Mouse (Mus musculus) ES-E14 (cell line): ENCODE results near the gene Taldo1. TPM values are rescaled to one million over a fixed set of nuclear protein-coding genes. Genes with fewer than 3 reads are reported as not detected.
"Not testable (repeated sequence)": the region's sequence is repeated elsewhere in the genome, so short reads cannot be mapped to it uniquely, and the experiment has no call there.

Experiments
- DNase-seq: peaks from one replicate; pipeline ENCODE4 v3.0.0-alpha.2; 2013; ENCODE audit warnings: low read depth, low spot score
- H3K27ac ChIP-seq: 2 replicates; pipeline ENCODE4 v1.5.1; 2012; ENCODE audit warnings: low read depth, mild to moderate bottlenecking, low read length, moderate library complexity, mixed read lengths; ENCODE audit not compliant: poor library complexity, insufficient read depth, severe bottlenecking
- H3K36me3 ChIP-seq: 2 replicates; pipeline ENCODE4 v1.6.1; 2012; ENCODE audit warnings: mild to moderate bottlenecking, low read length, moderate library complexity, mixed read lengths; ENCODE audit not compliant: control insufficient read depth, poor library complexity, insufficient read depth, severe bottlenecking
- H3K4me1 ChIP-seq, 2 experiments: fragments of 150-350 bp in 1 of 2; sonication (generic) in 1 of 2; 2 replicates each; pipeline ENCODE4 v1.6.1; 2012; ENCODE audit warnings: low read length in 2 of 2, mild to moderate bottlenecking in 1 of 2, mixed read lengths in 1 of 2; ENCODE audit not compliant: control insufficient read depth in 2 of 2, insufficient read depth in 2 of 2, poor library complexity in 1 of 2
- H3K4me3 ChIP-seq, 2 experiments: fragments of 150-350 bp in 1 of 2; sonication (generic) in 1 of 2; 2 replicates each; pipeline ENCODE4 v1.5.1; 2012; ENCODE audit warnings: low read length in 2 of 2, low read depth in 1 of 2, mild to moderate bottlenecking in 1 of 2, mixed read lengths in 1 of 2; ENCODE audit not compliant: insufficient read depth in 1 of 2, poor library complexity in 1 of 2, severe bottlenecking in 1 of 2
- H3K9ac ChIP-seq: 2 replicates; pipeline ENCODE4 v1.6.1; 2012; ENCODE audit warnings: low read depth, mild to moderate bottlenecking, low read length, mixed read lengths; ENCODE audit not compliant: poor library complexity, insufficient read depth, severe bottlenecking
- H3K9me3 ChIP-seq: fragments of 150-350 bp; sonication (generic); 2 replicates; pipeline ENCODE4 v1.6.1; 2012; ENCODE audit warnings: low read depth, mild to moderate bottlenecking, low read length; ENCODE audit not compliant: control insufficient read depth, insufficient read depth
- CHD2 ChIP-seq: IDR thresholded peaks from 2 replicates; pipeline ENCODE4 v1.6.1; 2014; ENCODE audit warnings: mild to moderate bottlenecking, low read depth, low read length, inconsistent platforms
- HCFC1 ChIP-seq: IDR thresholded peaks from 2 replicates; pipeline ENCODE4 v1.6.1; 2012; ENCODE audit warnings: low read length, inconsistent platforms, borderline replicate concordance; ENCODE audit not compliant: insufficient read depth
- MAFK ChIP-seq: IDR thresholded peaks from 2 replicates; pipeline ENCODE4 v1.6.1; 2014; ENCODE audit warnings: mild to moderate bottlenecking, low read depth, low read length, inconsistent platforms; ENCODE audit not compliant: insufficient read depth
- ZC3H11A ChIP-seq: IDR thresholded peaks from 2 replicates; pipeline ENCODE4 v1.6.1; 2012; ENCODE audit warnings: low read depth, mild to moderate bottlenecking, inconsistent platforms, low read length, borderline replicate concordance
- ZNF384 ChIP-seq: IDR thresholded peaks from 2 replicates; pipeline ENCODE4 v1.6.1; 2012; ENCODE audit warnings: low read depth, low read length, inconsistent platforms
- in situ Hi-C, 2 experiments: fragments of 600-800 bp; cut with MboI; formaldehyde crosslinking; loops; one replicate each; pipeline ENCODE4 v1.15.1; 2025; ENCODE audit warnings: low sequenced_read_pairs in 2 of 2, inconsistent platforms in 1 of 2; ENCODE audit not compliant: unreplicated experiment in 2 of 2
- total RNA-seq: library from RNA; depleted of rRNA; stranded (reverse); fragments of 300-350 nt; gene quantifications from 2 replicates; pipeline ENCODE4 v1.2.3, GENCODE M21; 2012

Gene Taldo1
- total RNA-seq, 1 experiment: 327 TPM

- no peak for DNase-seq
- peaks cover 0 to 15% of the 10 kb centered on the region in 2 experiments; a peak in 2 of 4 replicates for H3K4me1 ChIP-seq
Observed at GRCm38 (mm10) chr7:141443081-141443821, 51.3 kb downstream of the Taldo1 start.

DNA sequence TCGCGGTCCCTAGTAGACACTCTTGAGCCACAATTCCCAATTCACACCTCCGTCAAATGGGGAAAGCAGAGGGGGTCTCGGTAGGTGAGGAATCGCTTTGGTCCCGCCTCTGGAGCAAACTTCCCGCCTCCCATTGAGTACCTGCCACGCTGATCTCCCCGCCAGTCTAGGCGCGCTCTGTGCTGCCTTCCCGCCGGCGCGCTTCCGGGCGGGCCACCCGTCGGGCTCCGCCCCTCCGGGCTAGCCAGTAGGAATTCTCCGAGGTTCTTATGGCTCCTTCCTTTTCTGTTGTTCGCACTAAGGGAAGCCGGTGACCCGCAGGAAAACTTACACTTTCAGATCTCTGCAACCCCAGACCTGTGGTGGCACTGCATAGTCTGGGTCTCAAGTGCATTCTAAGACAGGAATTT is 51.8 kb downstream of the Taldo1 start, which contains the start of gene Pidd1:
TSS of gene Pidd1 (minus strand) at position 198 of the 410 bp plus-strand sequence.
- peak within 1 kb of the TSS; percentile 61 to 89 for H3K4me3 ChIP-seq
- H3K9me3 ChIP-seq: no peaks in the 10 kb centered on the region
- TF ChIP-seq HCFC1 (peak; percentile 56; the same call in 1 of the 2 replicates), ZNF384 (no peak)
- H3K9ac ChIP-seq: peak within 1 kb of the TSS; percentile 83
- in situ Hi-C loops: no loop called here
- H3K4me1 ChIP-seq: peaks cover 0 to 15% of the 10 kb centered on the region in 2 experiments; a peak in 2 of 4 replicates
- H3K36me3 ChIP-seq: peaks cover 47% of the 10 kb centered on the region
- H3K27ac ChIP-seq: peak within 1 kb of the TSS; percentile 14
- DNase-seq: peak; percentile 83

More at GRCm38 (mm10) chr7:141443081-141443821, 51.3 kb downstream of the Taldo1 start:
- peak overlapping the region; percentile 14 for H3K27ac ChIP-seq
- H3K36me3 ChIP-seq: peaks cover 47% of the 10 kb centered on the region
- no peak for TF ChIP-seq ZNF384
- no peak for TF ChIP-seq ZC3H11A
- in situ Hi-C loops: no loop called here
- peak overlapping the region; percentile 61 to 89 for H3K4me3 ChIP-seq
- no peaks in the 10 kb centered on the region for H3K9me3 ChIP-seq
- H3K9ac ChIP-seq: peak overlapping the region; percentile 83

DNA sequence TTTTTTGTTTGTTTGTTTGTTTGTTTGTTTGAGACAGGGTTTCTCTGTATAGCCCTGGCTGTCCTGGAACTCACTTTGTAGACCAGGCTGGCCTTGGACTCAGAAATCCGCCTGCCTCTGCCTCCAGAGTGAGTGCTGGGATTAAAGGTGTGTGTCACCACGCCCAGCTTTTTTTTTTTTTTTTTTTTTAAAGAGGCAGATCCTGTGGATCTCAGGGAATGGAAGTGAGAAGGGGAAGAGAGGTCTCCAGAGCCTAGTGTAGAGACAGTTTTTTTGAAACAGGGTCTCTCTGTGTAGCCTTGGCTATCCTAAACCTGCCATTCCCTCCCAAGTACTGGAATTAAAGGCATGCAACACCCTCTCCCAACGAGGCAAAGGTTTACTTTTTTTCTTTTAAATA is 54.4 kb downstream of the Taldo1 start:
- peaks cover 0 to 16% of the 10 kb centered on the region in 2 experiments; a peak in 2 of 4 replicates for H3K4me1 ChIP-seq
- in situ Hi-C loops: not testable (repeated sequence)

DNA sequence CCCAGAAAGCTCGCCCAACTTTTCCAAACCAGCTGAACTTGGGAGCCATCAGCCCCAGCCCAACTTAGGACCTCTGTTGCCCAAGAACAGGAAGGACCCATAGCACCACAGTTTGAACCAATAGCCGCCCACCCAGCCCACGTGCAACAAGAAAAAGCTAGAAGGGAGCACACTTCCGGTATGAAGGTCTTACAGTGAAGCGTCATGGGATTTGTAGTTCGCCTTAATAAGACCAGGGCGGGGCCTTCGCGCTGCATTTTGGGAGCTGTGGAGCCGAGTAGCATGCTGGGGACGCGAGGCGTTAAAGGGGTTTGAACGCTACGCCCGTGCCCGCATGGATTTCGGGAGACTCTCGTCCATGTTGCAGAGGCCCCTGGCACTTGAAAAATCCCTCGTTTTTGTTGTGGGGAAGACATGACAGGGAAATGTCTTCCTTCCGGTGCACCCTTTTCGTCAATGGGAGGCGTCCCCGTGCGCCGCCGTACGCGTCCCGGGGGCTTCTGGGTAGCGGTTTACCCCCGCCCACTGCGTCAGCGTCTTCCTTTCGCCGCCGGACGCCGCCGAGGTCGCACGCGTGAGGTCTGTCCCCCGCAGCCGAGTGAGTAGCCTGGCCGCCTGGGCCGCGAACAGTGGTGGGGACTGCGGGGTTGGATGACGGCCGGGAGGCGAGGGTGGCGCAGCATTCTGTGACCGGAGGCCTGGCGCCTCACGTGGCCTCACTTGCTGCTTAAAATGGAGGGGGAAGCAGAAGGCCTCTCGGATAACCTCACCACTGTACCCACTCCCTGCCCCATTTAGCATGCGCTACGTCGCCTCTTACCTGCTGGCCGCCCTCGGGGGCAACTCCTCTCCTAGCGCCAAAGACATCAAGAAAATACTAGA is 55.4 kb downstream of the Taldo1 start, which contains the start of gene Rplp2:
TSS of gene Rplp2 (plus strand) at position 261 of the 882 bp plus-strand sequence.
- DNase-seq: peak; percentile 90
- Histone ChIP-seq H3K4me1 (peaks cover 0 to 11% of the 10 kb centered on the region in 2 experiments; a peak in 2 of 4 replicates), H3K4me3 (peak within 1 kb of the TSS; percentile 89 to 93), H3K27ac (peak within 1 kb of the TSS; percentile 84), H3K9ac (peak within 1 kb of the TSS; percentile 98), H3K9me3 (no peaks in the 10 kb centered on the region), H3K36me3 (peaks cover 41% of the 10 kb centered on the region)
- 0 out of 2 replicates have a peak, but pooled peaks have one; percentile 8 for TF ChIP-seq MAFK
- TF ChIP-seq HCFC1: peak; percentile 93
- no peak for TF ChIP-seq CHD2
- no peak for TF ChIP-seq ZC3H11A
- TF ChIP-seq ZNF384: peak; percentile 73; the same call in 1 of the 2 replicates
- in situ Hi-C loops: no loop called here

More for the DNA sequence above, 54.4 kb downstream of the Taldo1 start:
- DNase-seq, H3K27ac ChIP-seq, H3K9me3 ChIP-seq: not testable (repeated sequence)
- peaks cover 44% of the 10 kb centered on the region for H3K36me3 ChIP-seq
- H3K4me3 ChIP-seq: peak overlapping the region in 1 of 2 experiments; percentile 93; a peak in 3 of 4 replicates
- peak; percentile 92 for TF ChIP-seq ZNF384
- peak overlapping the region; percentile 73; the same call in 1 of the 2 replicates for H3K9ac ChIP-seq
